Mouse (Mus musculus): ENCODE data around the gene Nepro.

DNA sequence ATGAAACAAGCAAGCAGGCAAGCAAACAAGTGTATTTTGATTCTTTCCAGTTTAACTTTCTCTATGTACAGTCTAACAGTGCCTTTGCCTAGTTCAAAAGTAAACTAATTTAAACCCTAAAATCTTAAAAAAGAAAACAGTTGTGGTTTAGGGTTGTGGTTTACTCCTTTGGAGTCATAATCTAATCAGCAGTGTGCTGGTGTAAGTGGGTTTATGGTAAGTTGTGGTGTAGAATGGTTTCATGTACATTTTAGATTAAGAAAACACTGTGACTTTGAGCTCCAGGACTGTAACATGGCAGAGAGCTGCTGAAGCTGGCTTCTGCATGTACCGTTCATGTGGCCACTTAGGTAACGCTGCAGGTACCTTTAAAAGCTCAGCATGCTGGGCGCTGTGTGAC lies 3.4 kb downstream of the Nepro start:
- TF ChIP-seq CTCF (IDR thresholded peaks at IDR 0.05; ENCODE audit: borderline replicate concordance, extremely low read depth, insufficient read depth, insufficient read length) (no peak), POLR2A (IDR thresholded peaks at IDR 0.05; ENCODE audit: borderline replicate concordance, extremely low read depth, insufficient read depth, insufficient read length, poor library complexity, severe bottlenecking) (no peak)

Data from brain, embryonic 14.5 days (tissue).